Mouse (Mus musculus) adrenal gland, postnatal 4 days (tissue): ENCODE results near the gene Cpeb2. TPM values are rescaled to one million over a fixed set of nuclear protein-coding genes. Genes with fewer than 3 reads are reported as not detected.

Experiments used
- DNase-seq, 2 experiments: peaks; one replicate each; pipeline ENCODE4 v3.0.0; 2021 to 2022; ENCODE audit warnings: low spot score in 2 of 2, mixed read lengths in 2 of 2
- total RNA-seq, 2 experiments: library from RNA; stranded (reverse); gene quantifications; 2 replicates each; pipeline ENCODE4 v1.2.3; 2021

The Cpeb2 gene
- total RNA-seq, 2 experiments from 2014 or later: 19.7 to 20.4 TPM

DNA sequence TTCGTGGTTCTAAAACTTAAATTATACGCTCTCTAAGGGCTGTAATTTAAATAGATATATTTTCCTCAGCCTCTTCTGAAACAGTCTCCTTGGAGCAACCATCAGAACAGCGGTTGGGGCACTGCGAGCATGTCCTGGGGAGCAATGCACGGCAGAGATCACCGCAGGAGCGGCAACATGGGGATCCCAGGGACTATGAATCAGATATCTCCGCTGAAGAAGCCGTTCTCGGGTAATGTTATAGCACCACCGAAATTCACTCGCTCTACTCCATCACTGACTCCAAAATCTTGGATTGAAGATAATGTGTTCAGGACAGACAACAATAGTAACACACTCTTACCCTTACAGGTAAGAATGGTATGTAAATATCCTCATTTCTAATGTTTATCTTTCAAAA lies 4.3 kb downstream of the Cpeb2 start:
- DNase-seq: no peak

DNA sequence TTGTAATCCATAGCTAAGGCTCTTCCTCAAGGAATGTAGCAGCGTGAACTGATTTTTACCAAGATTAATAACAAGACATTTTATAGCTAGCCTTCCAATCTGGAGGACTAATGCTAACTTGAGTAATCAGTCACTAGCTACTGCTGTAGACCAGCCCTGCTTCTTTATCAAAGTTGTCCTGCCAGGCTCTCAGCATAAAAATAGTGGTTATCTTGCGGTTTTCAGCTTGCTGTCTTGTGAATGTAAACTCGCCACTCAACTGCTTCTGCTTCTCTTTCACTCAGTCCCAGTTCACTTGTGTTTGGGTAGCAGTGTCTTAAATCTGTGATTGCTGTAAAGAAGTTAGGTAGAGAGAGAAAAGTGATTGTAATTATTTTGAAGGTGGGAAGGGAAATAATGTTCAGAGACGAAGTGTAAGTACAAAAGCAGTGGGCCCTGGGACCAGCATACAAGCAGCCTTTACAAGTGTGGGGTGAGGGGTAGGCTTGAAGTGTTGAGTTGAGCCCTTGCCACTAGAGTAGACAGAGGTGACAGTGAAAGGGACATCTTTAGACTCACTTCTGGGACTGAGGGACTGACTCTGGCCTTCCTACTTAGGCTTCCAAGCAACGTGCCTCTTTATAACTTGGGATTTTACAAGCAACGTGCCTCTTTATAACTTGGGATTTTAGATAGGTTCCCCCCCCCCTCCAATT lies 6.3 kb downstream of the Cpeb2 start:
- DNase-seq: no peak

DNA sequence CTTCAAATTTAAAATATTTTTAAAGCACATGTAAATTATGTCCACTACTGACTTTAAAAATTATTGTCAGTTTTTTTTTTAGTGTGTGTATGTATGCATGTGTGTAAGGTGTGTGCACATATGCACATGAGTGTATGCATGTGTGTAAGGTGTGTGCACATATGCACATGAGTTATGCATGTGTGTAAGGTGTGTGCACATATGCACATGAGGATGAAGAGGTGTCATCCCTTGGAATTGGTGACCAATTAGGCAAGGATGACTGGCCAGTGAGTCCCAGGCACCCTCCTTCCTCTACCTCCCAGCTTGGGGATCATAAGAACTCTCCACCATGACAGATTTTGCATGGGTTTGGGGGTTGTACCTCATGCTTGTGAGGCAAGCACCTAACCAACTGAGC lies 7.8 kb downstream of the Cpeb2 start:
- DNase-seq: no peak

DNA sequence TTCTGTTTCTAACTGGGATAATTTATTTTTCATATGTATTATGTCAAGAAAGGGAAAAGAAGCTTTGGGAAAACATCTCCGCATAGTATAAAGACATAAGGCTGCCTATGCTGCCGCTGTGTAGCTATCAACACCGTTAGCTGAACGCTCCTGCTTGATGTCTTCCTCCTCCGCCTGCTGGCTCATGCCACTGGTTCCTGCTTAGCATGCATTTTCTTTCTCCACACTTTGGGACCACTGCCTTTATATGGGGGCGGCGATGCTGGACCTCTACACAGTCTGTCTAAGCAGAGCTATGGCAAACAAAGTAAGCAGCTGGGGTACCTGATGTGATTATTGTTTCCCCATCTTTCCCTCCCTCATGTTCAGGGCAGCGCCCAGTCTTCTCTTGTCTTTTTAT lies 13.3 kb downstream of the Cpeb2 start:
- no peak for DNase-seq

DNA sequence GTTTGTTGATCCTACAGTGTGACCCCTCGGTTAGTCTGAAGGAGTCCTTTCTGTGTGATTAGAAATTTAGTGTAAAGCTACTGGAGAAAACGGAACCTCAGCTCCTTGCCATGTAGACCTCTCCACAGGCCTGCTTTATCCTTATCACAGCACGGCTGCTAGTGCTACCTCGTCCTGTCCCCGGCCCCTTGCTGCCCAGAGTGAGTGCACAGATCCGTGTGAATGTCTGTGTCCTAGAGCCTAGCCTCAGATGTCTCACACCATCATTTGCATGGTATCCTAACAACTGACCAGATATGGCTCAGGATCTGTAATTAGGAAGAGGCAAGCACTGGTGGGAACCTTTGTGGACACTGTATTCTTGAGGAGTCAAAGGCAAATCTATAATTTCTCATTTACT lies 14.0 kb downstream of the Cpeb2 start:
- no peak for DNase-seq

DNA sequence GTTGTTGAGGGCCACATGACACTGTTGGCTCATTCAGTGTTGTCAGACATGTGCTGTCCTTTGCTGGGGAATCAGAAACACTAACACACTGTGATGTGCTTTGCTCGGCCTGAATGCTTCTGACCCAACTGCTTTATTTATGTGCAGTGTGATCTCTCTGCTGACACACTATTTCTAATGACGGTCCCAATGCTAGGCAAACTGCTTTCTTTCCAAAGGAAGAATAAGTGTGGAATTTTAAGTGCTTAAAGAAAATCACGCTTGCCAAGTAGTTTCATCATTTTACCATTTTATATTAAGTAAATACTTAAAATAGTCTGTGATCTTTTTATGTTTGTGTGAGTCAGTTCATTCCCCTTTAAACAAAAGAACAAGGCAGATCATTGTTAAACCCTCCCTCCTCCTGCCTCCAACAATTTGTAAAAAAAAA lies 15.0 kb downstream of the Cpeb2 start:
- DNase-seq: no peak

DNA sequence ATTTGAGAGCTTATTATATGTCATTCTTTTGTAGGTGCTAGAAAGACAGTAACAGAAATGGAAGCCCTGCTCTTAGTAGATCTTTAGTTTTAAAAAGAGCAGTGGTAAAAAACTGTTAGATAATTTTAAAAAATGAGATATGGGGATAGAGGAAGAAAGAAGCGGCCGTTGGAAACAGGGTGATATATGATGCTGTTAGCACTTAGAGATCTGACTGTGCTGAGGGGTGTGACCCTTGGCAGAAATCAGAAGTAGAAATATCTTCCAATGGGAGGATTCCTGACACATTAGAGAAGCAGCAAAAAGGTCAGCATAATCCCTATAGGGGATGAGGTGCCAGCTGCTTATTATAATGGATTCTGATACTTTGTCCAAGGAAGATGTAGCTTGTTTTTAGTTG lies 24.5 kb downstream of the Cpeb2 start:
- no peak for DNase-seq

DNA sequence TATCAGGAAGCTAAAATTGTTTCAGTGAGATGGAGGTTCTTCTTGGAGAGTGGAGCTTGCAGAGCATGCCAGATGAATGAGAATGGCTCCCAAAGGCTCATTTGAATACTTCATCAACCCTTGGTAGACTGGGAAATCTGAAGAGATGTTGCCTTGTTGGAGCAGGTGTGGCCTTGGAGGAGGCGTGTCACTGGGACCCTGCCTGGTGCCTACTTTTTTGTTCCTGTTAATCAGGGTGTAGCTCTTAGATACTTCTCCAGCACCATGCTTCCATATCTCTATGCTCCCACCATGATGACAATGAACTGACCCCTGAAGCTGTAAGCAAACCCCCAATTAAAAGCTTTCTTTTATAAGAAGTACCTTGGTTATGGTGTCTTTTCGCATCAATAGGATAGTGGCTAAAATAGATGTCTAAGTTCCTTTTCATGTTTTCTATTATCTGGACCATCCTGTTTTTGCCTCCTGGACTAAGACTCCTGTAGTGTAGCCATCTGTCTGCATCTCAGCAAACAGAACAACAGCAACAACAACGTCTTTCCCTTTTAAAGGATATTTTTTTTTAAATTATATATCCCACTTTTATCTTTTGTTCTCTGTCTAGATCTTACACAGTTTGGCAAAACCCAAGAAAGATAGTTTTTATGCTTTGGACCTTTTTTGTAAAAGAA lies 25.6 kb downstream of the Cpeb2 start:
- DNase-seq: no peak

DNA sequence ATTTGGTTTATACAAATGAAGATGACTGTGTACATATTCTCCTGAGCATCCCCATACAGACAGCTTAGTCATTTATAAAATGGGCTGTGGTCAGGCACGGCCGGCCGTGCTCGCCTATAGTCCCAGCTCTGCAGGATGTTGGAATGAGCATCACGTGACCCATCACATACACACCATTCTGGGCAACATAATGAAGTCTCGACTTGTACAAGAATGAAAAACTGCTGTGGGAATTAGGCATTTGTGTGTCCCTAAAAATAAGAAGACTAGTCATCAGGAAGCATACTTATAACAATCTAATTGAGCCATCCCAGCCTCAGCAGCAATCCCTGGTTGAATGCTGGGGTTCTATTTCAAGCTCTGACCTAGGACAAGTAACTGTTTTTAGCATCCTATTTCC lies 28.8 kb downstream of the Cpeb2 start:
- DNase-seq: no peak

DNA sequence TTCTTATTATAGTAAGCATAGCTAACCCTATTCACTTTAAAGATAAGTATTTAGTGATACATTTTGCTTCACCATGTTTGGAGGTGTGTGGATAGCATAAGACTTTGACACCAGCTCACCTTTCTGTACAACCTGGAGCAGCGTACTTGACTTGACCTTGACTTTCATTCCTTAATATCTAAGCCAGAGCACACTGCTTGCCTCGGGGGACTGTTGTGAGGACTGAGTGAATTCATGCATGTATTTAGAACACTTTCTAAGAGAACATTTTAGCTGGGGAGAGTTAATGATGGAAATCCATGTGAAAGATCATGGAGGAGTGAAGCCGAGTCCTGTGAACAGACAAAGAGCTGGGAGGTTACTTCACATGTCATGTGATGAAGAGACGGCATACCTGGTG lies 31.0 kb downstream of the Cpeb2 start:
- DNase-seq: no peak

DNA sequence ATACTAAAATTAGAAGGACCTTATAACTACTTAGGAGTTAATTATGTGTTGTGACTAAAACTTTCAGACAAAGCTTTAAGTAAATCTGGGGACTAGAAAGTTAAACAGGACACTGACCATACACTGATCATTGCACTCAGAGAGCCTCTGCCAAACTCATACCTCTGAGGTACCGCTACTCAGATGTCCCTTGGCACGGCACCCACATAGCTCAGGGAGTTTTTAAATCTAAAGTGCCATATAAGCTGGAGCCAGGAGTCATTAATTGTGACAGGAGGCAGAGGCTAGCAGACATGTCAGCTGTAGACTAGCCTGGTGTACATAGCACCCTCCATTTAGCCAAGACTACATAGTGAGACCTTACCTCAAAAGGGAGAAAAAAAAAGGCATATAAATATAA lies 31.7 kb downstream of the Cpeb2 start:
- no peak for DNase-seq

DNA sequence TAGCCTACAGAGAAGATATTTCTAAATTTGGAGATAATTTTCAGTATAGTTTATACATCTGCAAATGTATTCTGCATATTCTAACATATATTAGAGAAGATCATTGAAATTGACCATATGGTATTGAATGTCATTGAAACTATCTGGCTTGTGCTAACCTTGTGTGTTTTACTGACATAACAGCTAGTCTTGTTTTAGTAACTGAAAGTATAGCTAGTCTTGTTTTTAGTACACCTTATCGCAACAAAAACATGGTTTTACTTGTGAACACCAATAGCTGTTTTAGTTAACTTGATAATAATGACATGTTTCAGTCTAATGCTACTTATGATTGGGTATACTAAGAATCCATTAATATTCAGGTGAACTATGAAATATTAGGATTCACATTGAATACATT lies 45.0 kb downstream of the Cpeb2 start:
- DNase-seq: no peak

DNA sequence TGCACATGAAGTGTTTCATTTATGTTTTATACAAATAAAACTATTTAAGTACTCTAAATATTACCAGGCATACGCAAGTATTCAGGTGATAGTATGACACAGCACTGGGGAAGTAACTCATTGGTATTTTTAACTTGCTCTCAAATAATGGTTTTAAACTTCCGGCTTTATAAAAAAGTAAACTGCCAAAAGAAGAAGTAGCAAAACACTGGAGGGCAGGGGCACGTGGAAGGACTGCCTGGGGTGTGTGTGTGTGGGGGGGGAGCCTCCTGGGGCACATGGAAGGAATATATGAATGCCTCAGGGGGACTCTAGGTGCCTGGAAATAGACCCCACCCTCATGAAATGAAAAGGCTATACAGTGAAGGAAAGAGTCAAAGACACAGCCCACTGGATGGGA lies 46.8 kb downstream of the Cpeb2 start:
- no peak for DNase-seq

DNA sequence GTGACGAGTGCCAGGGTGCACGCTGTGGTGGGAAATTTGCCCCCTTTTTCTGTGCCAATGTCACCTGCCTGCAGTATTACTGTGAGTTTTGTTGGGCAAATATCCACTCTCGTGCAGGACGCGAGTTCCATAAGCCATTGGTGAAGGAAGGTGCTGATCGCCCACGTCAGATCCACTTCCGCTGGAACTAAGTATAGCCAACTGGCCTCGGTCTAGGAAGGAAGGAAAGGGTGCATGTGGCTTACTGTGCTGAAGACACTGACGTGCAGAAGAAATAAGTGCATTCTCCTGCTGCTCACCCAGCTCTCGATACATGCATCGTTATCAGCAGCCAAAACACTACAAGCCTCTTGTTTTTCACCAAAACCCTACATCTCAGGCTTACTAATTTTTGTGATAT lies 52.8 kb downstream of the Cpeb2 start:
- no peak for DNase-seq

DNA sequence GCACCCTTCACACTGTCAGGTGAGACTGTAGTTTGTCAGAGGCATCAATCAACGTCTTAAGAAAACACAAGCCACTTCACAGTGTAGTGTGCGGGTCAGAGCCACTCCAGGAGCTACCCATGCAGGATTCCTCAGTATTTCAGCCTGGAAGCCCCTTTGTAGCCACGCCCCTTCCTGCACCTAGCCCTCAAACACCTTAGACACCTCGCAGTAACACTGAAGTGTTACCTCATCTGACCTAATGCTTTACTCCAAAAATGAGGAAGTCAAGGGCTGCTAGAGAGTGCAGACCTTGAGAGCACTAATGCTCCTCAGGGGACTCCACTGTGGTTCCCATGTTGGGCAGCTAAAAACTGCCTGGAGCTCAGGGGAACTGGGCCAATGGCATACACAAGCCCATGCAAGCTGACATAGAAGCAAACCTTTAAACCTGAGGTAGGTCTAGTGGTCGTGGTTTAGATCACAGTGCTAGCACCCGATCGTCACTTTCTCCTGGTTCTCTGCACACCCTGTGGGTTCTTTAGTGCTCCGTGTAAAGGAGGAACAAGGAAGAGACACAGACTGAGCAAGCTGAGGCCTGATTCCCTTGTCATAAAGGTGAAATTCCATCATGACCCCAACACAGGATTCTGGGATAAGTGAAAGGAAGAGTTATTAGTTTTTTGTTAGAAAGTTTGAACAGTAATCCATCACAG lies 56.9 kb downstream of the Cpeb2 start:
- no peak for DNase-seq

DNA sequence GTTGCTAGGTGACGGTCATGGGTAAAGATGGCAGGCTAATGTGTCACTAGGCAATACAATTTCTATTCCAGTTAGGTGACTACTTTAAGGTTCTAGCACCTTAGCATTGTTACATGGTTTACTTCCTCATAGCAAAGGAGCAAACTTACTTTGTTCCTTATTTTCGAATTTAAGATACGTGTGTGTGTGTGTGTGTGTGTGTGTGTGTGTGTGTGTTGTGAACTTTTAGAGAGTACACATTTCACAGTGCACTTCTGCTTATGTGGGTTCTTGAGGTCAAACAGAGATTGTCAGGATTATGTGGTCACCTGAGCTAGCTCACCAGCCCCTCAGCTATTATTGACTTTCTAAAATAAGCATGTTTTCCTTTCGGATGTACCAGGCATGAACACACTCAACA lies 60.2 kb downstream of the Cpeb2 start:
- DNase-seq: no peak

DNA sequence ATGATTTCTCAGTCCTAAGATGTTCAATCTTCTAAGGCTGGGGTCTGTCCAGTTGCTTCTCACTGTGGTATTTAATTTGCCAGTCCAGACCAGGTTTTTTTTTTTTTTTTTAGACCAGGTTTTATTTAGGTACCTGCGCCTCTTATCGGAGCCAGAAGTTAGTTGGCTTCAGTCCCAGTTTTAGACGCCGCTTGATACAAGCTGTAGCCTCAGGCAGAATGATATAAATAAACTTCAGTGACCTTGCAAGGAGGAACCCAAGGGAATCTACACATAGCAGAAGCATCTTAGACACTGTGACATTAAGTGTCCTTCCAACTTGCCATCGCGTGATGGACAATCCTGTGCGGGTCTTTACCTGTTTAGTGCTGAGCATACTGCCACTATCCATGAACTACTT lies 64.5 kb downstream of the Cpeb2 start:
- no peak for DNase-seq

DNA sequence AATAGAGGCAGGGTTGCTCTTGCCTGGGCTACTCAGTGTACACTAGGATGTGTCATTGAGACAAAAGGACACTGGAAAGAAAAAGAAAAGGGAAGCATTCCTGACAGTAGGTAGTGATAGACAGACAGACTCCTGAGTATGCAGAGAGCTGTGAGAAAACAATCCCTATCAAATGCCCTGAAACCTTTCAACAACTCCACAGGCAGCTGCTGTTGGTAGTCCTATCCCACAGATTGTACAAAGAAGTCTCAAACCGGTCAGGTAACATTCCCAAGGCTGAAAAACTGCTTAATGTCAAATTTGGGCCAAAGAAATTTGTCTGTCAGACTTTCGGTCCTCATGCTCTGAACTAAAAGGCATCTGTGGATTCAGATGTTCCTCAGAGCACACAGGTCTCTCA lies 66.0 kb downstream of the Cpeb2 start:
- no peak for DNase-seq

DNA sequence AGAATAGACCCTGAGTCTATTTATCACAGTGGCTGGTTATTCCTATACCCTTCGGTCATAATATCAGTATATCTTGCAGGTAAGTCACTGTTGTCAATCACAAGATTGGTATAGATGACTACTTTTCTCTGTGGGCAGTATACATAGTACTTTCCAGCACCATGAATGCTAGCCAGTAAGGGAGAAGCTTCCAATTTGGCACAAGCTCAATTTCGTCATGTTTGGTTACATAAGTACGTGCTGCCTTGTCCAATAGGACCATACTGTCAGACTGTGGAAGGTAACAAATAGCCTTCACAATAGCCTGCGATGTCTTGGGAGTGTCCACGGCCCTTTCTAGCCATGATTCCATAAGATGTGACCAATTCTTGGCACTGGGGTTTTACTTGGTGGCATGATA lies 67.1 kb downstream of the Cpeb2 start:
- no peak for DNase-seq

DNA sequence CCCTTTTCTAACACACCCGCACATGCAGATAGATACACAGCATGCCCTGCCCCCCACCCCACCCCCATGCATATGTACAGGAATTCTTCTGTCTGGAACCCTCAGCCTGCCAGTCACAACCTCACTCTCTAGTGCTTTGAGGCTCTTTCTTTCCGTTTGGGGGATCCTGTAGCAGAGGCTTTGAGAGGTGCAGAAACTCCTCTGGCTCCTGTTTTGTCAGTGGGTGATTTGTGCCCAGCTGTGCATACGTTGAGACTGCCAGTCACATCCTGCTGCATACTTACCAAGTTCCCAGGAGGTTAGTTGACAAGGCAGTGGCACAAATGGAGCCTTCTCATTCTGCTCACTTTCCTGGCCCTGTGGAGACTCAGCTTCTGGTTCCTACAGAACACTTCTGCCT lies 68.0 kb downstream of the Cpeb2 start:
- no peak for DNase-seq

DNA sequence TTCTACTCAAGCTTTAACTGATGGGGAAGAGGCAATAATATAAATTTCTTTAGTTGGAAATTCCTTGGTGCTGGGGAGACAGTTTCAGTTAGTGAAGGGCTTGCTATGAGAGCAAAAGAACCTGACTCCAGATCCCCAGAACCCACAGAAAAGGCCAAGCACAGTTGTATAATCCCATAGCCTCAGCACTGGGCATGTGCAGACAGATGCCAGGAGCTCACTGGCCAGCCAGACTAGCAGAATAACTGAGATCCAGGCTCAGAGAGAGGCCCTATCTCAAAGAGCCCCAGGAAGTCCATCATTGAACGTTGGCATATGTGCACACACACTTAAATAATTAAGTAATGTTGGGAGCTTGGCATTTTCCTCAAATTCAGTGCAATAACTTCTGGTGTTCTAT lies 70.5 kb downstream of the Cpeb2 start:
- no peak for DNase-seq

DNA sequence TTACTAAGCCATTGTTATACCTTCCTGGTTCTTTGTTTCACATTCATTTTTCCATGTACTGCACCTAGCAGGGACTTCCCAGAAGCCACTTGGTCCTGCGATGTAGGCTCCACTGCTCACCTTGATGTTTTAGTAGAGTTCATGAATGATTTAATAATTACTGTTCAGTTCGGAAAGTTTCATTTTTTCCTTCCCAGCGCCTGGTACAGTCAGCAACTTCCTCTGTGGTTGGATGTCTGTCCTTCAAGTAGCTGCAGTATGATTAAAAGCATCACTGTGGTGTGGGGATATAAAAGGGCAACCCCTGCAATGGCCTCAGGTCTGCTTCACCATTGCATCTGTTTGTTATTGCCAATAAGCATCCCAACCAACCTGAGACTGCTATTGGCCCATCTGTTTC lies 72.5 kb downstream of the Cpeb2 start:
- no peak for DNase-seq

DNA sequence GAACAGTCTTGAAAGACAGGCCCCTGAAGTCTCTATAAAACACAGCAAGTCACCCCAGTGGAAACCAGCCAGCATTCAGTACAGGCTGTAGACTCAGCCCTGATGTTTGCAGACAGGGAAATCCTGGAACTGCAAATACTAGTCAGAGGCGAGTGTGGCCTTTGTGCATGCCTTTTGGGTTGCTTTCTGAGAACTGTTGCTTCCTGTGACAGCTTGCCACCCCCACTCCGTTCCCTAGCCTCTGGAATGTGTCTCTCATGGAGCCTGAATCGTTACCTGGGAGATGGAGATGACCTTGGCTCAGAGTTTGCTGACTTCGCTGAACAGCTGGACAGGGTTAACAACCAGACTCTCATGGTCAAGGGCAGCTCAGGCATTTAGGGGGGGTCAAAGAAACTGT lies 77.0 kb downstream of the Cpeb2 start:
- no peak for DNase-seq
